9 mouse cellular contexts compared by ENCODE assay signal in genomic region chr6:51119691-51120302, GRCm38 (mm10).
A peak's percentile ranks its signal among the peaks of the same experiment; 100 is the strongest.
DNase-seq lines count a peak whose midpoint lies in the region; ATAC-seq and TF ChIP-seq lines count a peak whose summit lies in the region.
"Had no signal": no experiment of that assay in that cellular context is flagged by ENCODE, and none has a peak within 500 bp of the region (broad histone marks: within the 10 kb centered on the region; RNA-seq: fewer than 3 reads in every experiment).

No protein-coding gene starts in this region.

- H3K9me3 ChIP-seq in embryonic facial prominence, embryonic 14.5 days (ENCODE audit: control insufficient read depth, low read length), result no peaks in the 10 kb centered on the region
- no peaks in the 10 kb centered on the region for H3K9me3 ChIP-seq in limb, embryonic 14.5 days (ENCODE audit: control insufficient read depth, low read length)
- no peaks in the 10 kb centered on the region for H3K9me3 ChIP-seq in forebrain, embryonic 11.5 days (ENCODE audit: control insufficient read depth, low read length)
- H3K9me3 ChIP-seq in forebrain, embryonic 10.5 days, result no peaks in the 10 kb centered on the region

- H3K36me3 ChIP-seq in embryonic facial prominence, embryonic 14.5 days (ENCODE audit: control insufficient read depth, insufficient read depth, low read length), result no peaks in the 10 kb centered on the region
- no peaks in the 10 kb centered on the region for H3K36me3 ChIP-seq in limb, embryonic 14.5 days (ENCODE audit: control insufficient read depth, insufficient read depth, low read length)
- H3K36me3 ChIP-seq in forebrain, embryonic 11.5 days (ENCODE audit: control insufficient read depth, insufficient read depth, low read length), result no peaks in the 10 kb centered on the region
- H3K36me3 ChIP-seq in forebrain, embryonic 10.5 days (replicated peaks), result no peaks in the 10 kb centered on the region

- no peak overlapping the region for H3K4me2 ChIP-seq in embryonic facial prominence, embryonic 14.5 days (ENCODE audit: low read depth, low read length)
- no peak overlapping the region for H3K4me2 ChIP-seq in limb, embryonic 14.5 days (replicated peaks; ENCODE audit: low read depth, low read length, severe bottlenecking)
- H3K4me2 ChIP-seq in forebrain, embryonic 11.5 days (ENCODE audit: low read depth, low read length, severe bottlenecking), result no peak overlapping the region

- DNase-seq in heart, postnatal 4 days, result peak; percentile 38
- DNase-seq in heart, adult 8-10 months (ENCODE audit: low spot score), result no peak
- peak; percentile 39 for DNase-seq in ZHBTc4 (ENCODE audit: low read depth, low spot score)
- peak; percentile 50 for DNase-seq in embryonic facial prominence, embryonic 14.5 days (ENCODE audit: low spot score)
- DNase-seq in limb, embryonic 14.5 days (ENCODE audit: low spot score), result no peak
- DNase-seq in forebrain, embryonic 11.5 days (ENCODE audit: low spot score), result no peak
- DNase-seq in right cerebral cortex, postnatal 10 days (ENCODE audit: low spot score in 2 of 2), result no peak
- no peak for DNase-seq in forebrain, embryonic 10.5 days (ENCODE audit: extremely low spot score, low spot score)

- ATAC-seq in embryonic facial prominence, embryonic 14.5 days (ENCODE audit: low read depth), result 0 out of 2 replicates have a peak, but pooled peaks have one; percentile 31
- no peak for ATAC-seq in limb, embryonic 14.5 days (ENCODE audit: low FRiP score, low read depth)
- ATAC-seq in forebrain, embryonic 11.5 days (replicated peaks; ENCODE audit: low FRiP score), result no peak

- peaks cover 30% of the 10 kb centered on the region for H3K4me1 ChIP-seq in embryonic facial prominence, embryonic 14.5 days (ENCODE audit: control insufficient read depth, insufficient read depth, low read length)
- peaks cover 19% of the 10 kb centered on the region for H3K4me1 ChIP-seq in limb, embryonic 14.5 days (ENCODE audit: control insufficient read depth, insufficient read depth, low read length)
- H3K4me1 ChIP-seq in forebrain, embryonic 11.5 days (replicated peaks; ENCODE audit: control insufficient read depth, insufficient read depth, low read length), result 0 out of 2 replicates have a peak, but pooled peaks cover 2% of the 10 kb centered on the region
- peaks cover 19% of the 10 kb centered on the region for H3K4me1 ChIP-seq in forebrain, embryonic 10.5 days

- TF ChIP-seq POLR2A in limb, embryonic 14.5 days (IDR thresholded peaks at IDR 0.05; ENCODE audit: borderline replicate concordance, extremely low read depth, insufficient read depth, insufficient read length), result no peak

- no peak overlapping the region for H3K4me3 ChIP-seq in embryonic facial prominence, embryonic 14.5 days (ENCODE audit: low read depth, low read length)
- no peak overlapping the region for H3K4me3 ChIP-seq in limb, embryonic 14.5 days (replicated peaks; ENCODE audit: low read length)
- no peak overlapping the region for H3K4me3 ChIP-seq in forebrain, embryonic 11.5 days (ENCODE audit: low read depth, low read length)
- no peak overlapping the region for H3K4me3 ChIP-seq in forebrain, embryonic 10.5 days

- WGBS in embryonic facial prominence, embryonic 14.5 days, result 46% methylated on average over 12 of the region's 12 CpGs
- WGBS in limb, embryonic 14.5 days, result 26% methylated on average over 12 of the region's 12 CpGs
- WGBS in forebrain, embryonic 11.5 days, result 88% methylated on average over 12 of the region's 12 CpGs
- WGBS in forebrain, embryonic 10.5 days, result 92% methylated on average over 12 of the region's 12 CpGs

- H3K9ac ChIP-seq in embryonic facial prominence, embryonic 14.5 days (ENCODE audit: low read depth, low read length), result no peak overlapping the region; the same call in 1 of the 2 replicates
- no peak overlapping the region for H3K9ac ChIP-seq in limb, embryonic 14.5 days (ENCODE audit: low read depth, low read length, severe bottlenecking)
- H3K9ac ChIP-seq in forebrain, embryonic 11.5 days (ENCODE audit: low read length), result no peak overlapping the region

- no peaks in the 10 kb centered on the region for H3K27me3 ChIP-seq in embryonic facial prominence, embryonic 14.5 days (replicated peaks; ENCODE audit: control insufficient read depth, insufficient read depth, low read length)
- H3K27me3 ChIP-seq in limb, embryonic 14.5 days (ENCODE audit: control insufficient read depth, insufficient read depth, low read length), result no peaks in the 10 kb centered on the region
- H3K27me3 ChIP-seq in forebrain, embryonic 11.5 days (ENCODE audit: control insufficient read depth, insufficient read depth, low read length), result no peaks in the 10 kb centered on the region
- no peaks in the 10 kb centered on the region for H3K27me3 ChIP-seq in forebrain, embryonic 10.5 days (ENCODE audit: poor library complexity, severe bottlenecking)

- peak overlapping the region; percentile 89 for H3K27ac ChIP-seq in embryonic facial prominence, embryonic 14.5 days (replicated peaks; ENCODE audit: low read depth, low read length)
- peak overlapping the region; percentile 70; the same call in 1 of the 2 replicates for H3K27ac ChIP-seq in limb, embryonic 14.5 days (replicated peaks; ENCODE audit: low read depth, low read length)
- H3K27ac ChIP-seq in forebrain, embryonic 11.5 days (ENCODE audit: low read depth, low read length), result no peak overlapping the region
- no peak overlapping the region for H3K27ac ChIP-seq in forebrain, embryonic 10.5 days
- H3K27ac ChIP-seq: macrophage had no signal

Comparison
In these comparisons a context has a peak if more than half of its experiments do, and no peak if none do; other contexts are left out.
1. DNase-seq: peak in heart, postnatal 4 days (single experiment), ZHBTc4 (single experiment) and embryonic facial prominence, embryonic 14.5 days (single experiment); none in heart, adult 8-10 months (single experiment), limb, embryonic 14.5 days (single experiment), forebrain, embryonic 11.5 days (single experiment), right cerebral cortex, postnatal 10 days (0 of 2) and forebrain, embryonic 10.5 days (single experiment).
2. H3K27ac ChIP-seq: peak in embryonic facial prominence, embryonic 14.5 days (single experiment) and limb, embryonic 14.5 days (single experiment); none in forebrain, embryonic 11.5 days (single experiment) and forebrain, embryonic 10.5 days (single experiment).